Mouse (Mus musculus) heart, embryonic 16.5 days (tissue): ENCODE measurements around the gene Gm49361. TPM values are rescaled to one million over a fixed set of nuclear protein-coding genes. Genes with fewer than 3 reads are reported as not detected.
A peak's percentile ranks its signal among the peaks of the same experiment; 100 is the strongest.

ENCODE experiments used
- ATAC-seq: fragments of 200-750 bp; cut with Nextera tagmentation; replicated peaks from 2 replicates; pipeline ENCODE4 v1.8.0; 2017; ENCODE audit warnings: moderate number of reproducible peaks; ENCODE audit not compliant: insufficient read depth, low FRiP score; ENCODE audit errors: extremely low read depth
- H3K27ac ChIP-seq: fragments of 300-500 bp; sonication (generic); 2 replicates; pipeline ENCODE4 v1.5.1; 2014; ENCODE audit warnings: mild to moderate bottlenecking, low read length, control low read depth, moderate library complexity
- H3K27me3 ChIP-seq: fragments of 300-500 bp; sonication (generic); 2 replicates; pipeline ENCODE4 v1.6.1; 2014; ENCODE audit warnings: low read length, mixed read lengths; ENCODE audit not compliant: control insufficient read depth, insufficient read depth
- H3K36me3 ChIP-seq: fragments of 300-500 bp; sonication (generic); 2 replicates; pipeline ENCODE4 v1.6.1; 2014; ENCODE audit not compliant: control insufficient read depth, insufficient read depth
- H3K4me1 ChIP-seq: fragments of 300-500 bp; sonication (generic); 2 replicates; pipeline ENCODE4 v1.6.1; 2014; ENCODE audit warnings: low read length, mixed read lengths; ENCODE audit not compliant: control insufficient read depth, insufficient read depth
- H3K4me2 ChIP-seq: fragments of 300-500 bp; sonication (generic); 2 replicates; pipeline ENCODE4 v1.6.1; 2014; ENCODE audit warnings: low read depth, mild to moderate bottlenecking, control low read depth, low read length
- H3K4me3 ChIP-seq: fragments of 300-500 bp; sonication (generic); 2 replicates; pipeline ENCODE4 v1.5.1; 2014; ENCODE audit warnings: mild to moderate bottlenecking, control low read depth, low read length
- H3K9ac ChIP-seq: fragments of 300-500 bp; sonication (generic); 2 replicates; pipeline ENCODE4 v1.6.1; 2014; ENCODE audit warnings: low read length, control low read depth
- H3K9me3 ChIP-seq: fragments of 300-500 bp; sonication (generic); replicated peaks from 2 replicates; pipeline ENCODE4 v1.6.1; 2016; ENCODE audit warnings: low read length; ENCODE audit not compliant: control insufficient read depth
- WGBS: fragments of 180-500 bp; shearing (Covaris S2); extraction: QIAGEN DNeasy Blood & Tissue Kit; methylation state at CpG from one replicate; pipeline ENCODE4 v1.1.7; 2014; 5-methylcytosine and 5-hydroxymethylcytosine counted together
- polyA plus RNA-seq: library from polyadenylated mRNA; unstranded; fragments of >200 nt; fragmentation: Nextera tagmentation; extraction: Ambion mirVana; gene quantifications from 2 replicates; pipeline ENCODE4 v1.2.1, GENCODE M21; 2015

Gene Gm49361
- polyA plus RNA-seq, 1 experiment from 2014 or later: not detected

- Histone ChIP-seq H3K36me3 (peaks cover 3% of the 10 kb centered on the region; the same call in 1 of the 2 replicates), H3K4me1 (peaks cover 57% of the 10 kb centered on the region), H3K4me2 (peak overlapping the region; percentile 2; the same call in 1 of the 2 replicates), H3K4me3 (no peak overlapping the region), H3K9ac (no peak overlapping the region), H3K27me3 (no peaks in the 10 kb centered on the region), H3K27ac (peak overlapping the region; percentile 76), H3K9me3 (no peaks in the 10 kb centered on the region)
- peak; percentile 85 for ATAC-seq
Measured at GRCm38 (mm10) chr14:57737089-57737488, 8.8 kb downstream of the Gm49361 start.

GRCm38 (mm10) chr14:57736141-57736540 lies 9.8 kb downstream of the Gm49361 start:
- no peak overlapping the region for H3K4me2 ChIP-seq
- ATAC-seq: no peak
- H3K27me3 ChIP-seq: no peaks in the 10 kb centered on the region
- WGBS: 46% methylated on average over 4 of the region's 4 CpGs
- H3K36me3 ChIP-seq: peaks cover 3% of the 10 kb centered on the region; the same call in 1 of the 2 replicates
- no peak overlapping the region for H3K9ac ChIP-seq
- H3K9me3 ChIP-seq: no peaks in the 10 kb centered on the region
- H3K4me3 ChIP-seq: no peak overlapping the region
- peak overlapping the region; percentile 44; the same call in 1 of the 2 replicates for H3K27ac ChIP-seq
- peaks cover 56% of the 10 kb centered on the region for H3K4me1 ChIP-seq

- Histone ChIP-seq H3K36me3 (peaks cover 3% of the 10 kb centered on the region; the same call in 1 of the 2 replicates), H3K4me2 (no peak overlapping the region), H3K27me3 (no peaks in the 10 kb centered on the region), H3K9me3 (no peaks in the 10 kb centered on the region), H3K9ac (no peak overlapping the region), H3K4me1 (peaks cover 59% of the 10 kb centered on the region), H3K27ac (no peak overlapping the region), H3K4me3 (no peak overlapping the region)
- 87% methylated on average over 6 of the region's 6 CpGs for WGBS
- ATAC-seq: no peak
Measured at GRCm38 (mm10) chr14:57732668-57733293, 13.1 kb downstream of the Gm49361 start.

DNA sequence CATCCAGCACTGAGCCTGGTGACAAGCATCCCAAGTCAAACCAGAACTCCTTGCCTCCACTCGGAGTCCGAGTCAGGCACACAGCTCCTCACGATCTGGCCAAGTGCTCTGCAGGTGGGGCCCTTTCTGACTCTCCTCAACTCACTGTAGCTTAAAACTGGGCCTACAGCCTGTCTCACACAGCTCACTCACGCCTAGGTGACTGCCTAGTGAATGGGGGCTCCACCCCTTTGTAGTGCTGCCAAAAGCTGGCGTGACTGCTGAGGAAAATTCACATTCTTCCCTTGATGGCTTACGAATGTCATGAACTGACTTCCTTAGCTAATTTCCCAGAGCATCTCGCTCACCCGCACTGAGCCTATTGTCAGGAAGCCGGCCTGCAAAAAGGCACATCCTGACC lies 15.4 kb downstream of the Gm49361 start:
- peak; percentile 68 for ATAC-seq
- peak overlapping the region; percentile 76 for H3K27ac ChIP-seq
- H3K36me3 ChIP-seq: peaks cover 7% of the 10 kb centered on the region; the same call in 1 of the 2 replicates
- H3K9me3 ChIP-seq: peaks cover 9% of the 10 kb centered on the region
- peaks cover 41% of the 10 kb centered on the region for H3K4me1 ChIP-seq
- H3K4me2 ChIP-seq: no peak overlapping the region
- WGBS: 14% methylated on average over 9 of the region's 9 CpGs
- no peak overlapping the region for H3K4me3 ChIP-seq
- no peak overlapping the region for H3K9ac ChIP-seq
- no peaks in the 10 kb centered on the region for H3K27me3 ChIP-seq

- no peak overlapping the region for H3K4me3 ChIP-seq
- peak overlapping the region; percentile 6; the same call in 1 of the 2 replicates for H3K4me2 ChIP-seq
Measured at GRCm38 (mm10) chr14:57729975-57730499, 15.9 kb downstream of the Gm49361 start.

GRCm38 (mm10) chr14:57729364-57729763 lies 16.5 kb downstream of the Gm49361 start:
- Histone ChIP-seq H3K9me3 (peaks cover 9% of the 10 kb centered on the region), H3K4me2 (0 out of 2 replicates have a peak overlapping the region, but pooled peaks have one; percentile 6), H3K27me3 (no peaks in the 10 kb centered on the region), H3K27ac (peak overlapping the region; percentile 76), H3K4me1 (peaks cover 37% of the 10 kb centered on the region), H3K9ac (no peak overlapping the region), H3K4me3 (no peak overlapping the region), H3K36me3 (peaks cover 9% of the 10 kb centered on the region; the same call in 1 of the 2 replicates)
- ATAC-seq: no peak
- WGBS: 63% methylated on average over 8 of the region's 8 CpGs

More at GRCm38 (mm10) chr14:57729975-57730499, 15.9 kb downstream of the Gm49361 start:
- 0 out of 2 replicates have a peak, but pooled peaks have one; percentile 26 for ATAC-seq
- WGBS: 38% methylated on average over 5 of the region's 5 CpGs
- Histone ChIP-seq H3K4me1 (peaks cover 37% of the 10 kb centered on the region), H3K9ac (peak overlapping the region; percentile 31; the same call in 1 of the 2 replicates), H3K9me3 (peaks cover 9% of the 10 kb centered on the region), H3K36me3 (peaks cover 9% of the 10 kb centered on the region; the same call in 1 of the 2 replicates), H3K27ac (peak overlapping the region; percentile 76), H3K27me3 (no peaks in the 10 kb centered on the region)

DNA sequence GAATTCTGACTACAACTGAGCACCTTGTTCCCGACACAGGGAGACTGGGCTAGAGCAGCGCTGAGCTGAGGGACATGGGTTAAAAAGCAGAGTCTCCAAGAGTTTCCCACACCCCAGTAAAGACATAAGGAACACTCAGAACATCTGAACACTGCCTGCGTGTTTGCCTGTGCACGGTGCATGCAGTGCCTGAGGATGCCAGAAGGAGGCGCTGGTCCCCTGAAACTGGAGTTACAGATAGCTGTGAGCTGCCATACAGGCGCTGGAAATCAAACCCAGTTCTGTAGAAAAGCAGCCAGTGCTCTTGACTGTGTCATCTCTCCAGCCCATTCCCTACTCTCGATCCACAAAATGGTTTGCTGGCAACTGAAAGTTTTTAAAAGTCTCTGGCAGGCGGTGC lies 19.7 kb downstream of the Gm49361 start:
- Histone ChIP-seq H3K4me1 (peaks cover 29% of the 10 kb centered on the region), H3K27me3 (no peaks in the 10 kb centered on the region), H3K4me3 (no peak overlapping the region), H3K27ac (no peak overlapping the region), H3K4me2 (no peak overlapping the region), H3K36me3 (peaks cover 11% of the 10 kb centered on the region), H3K9ac (no peak overlapping the region), H3K9me3 (peaks cover 9% of the 10 kb centered on the region)
- ATAC-seq: no peak
- WGBS: 76% methylated on average over 8 of the region's 8 CpGs

DNA sequence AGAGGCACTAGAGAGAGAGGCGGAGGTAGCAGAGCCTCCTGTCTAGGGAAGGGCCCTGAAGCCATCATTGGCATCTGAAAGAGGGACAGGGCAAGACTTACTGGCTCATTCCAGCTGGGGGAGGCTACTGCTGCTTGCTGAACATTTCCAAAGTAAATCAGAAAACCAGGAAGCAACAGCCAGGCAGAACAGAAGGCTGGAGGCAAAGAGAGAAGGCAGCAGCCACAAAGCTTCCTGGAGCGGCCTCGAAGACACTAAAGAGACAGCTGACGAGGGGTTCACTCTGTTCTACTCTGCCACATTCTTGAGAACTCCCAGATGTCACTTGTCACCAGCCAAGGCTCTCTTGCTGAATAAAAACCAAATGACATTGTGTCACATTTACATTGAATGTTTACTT lies 21.4 kb downstream of the Gm49361 start:
- no peak overlapping the region for H3K4me2 ChIP-seq
- H3K27ac ChIP-seq: peak overlapping the region; percentile 51
- no peak for ATAC-seq
- H3K27me3 ChIP-seq: no peaks in the 10 kb centered on the region
- H3K36me3 ChIP-seq: peaks cover 11% of the 10 kb centered on the region
- H3K9ac ChIP-seq: 0 out of 2 replicates have a peak overlapping the region, but pooled peaks have one; percentile 29
- H3K4me1 ChIP-seq: peaks cover 12% of the 10 kb centered on the region
- peaks cover 9% of the 10 kb centered on the region for H3K9me3 ChIP-seq
- H3K4me3 ChIP-seq: no peak overlapping the region
- WGBS: 50% methylated on average over 4 of the region's 4 CpGs

GRCm38 (mm10) chr14:57718245-57718644 lies 27.7 kb downstream of the Gm49361 start:
- WGBS: 74% methylated on average over 4 of the region's 4 CpGs
- no peak overlapping the region for H3K9ac ChIP-seq
- no peak for ATAC-seq

More at GRCm38 (mm10) chr14:57718245-57718644, 27.7 kb downstream of the Gm49361 start:
- H3K4me2 ChIP-seq: no peak overlapping the region
- H3K4me3 ChIP-seq: no peak overlapping the region
- peaks cover 15% of the 10 kb centered on the region for H3K36me3 ChIP-seq
- H3K4me1 ChIP-seq: peaks cover 6% of the 10 kb centered on the region; the same call in 1 of the 2 replicates
- H3K27me3 ChIP-seq: no peaks in the 10 kb centered on the region
- H3K27ac ChIP-seq: no peak overlapping the region
- no peaks in the 10 kb centered on the region for H3K9me3 ChIP-seq
